Mouse (Mus musculus) lung, postnatal 14 days (tissue): ENCODE results near the gene Adgrg1.
A peak's percentile ranks its signal among the peaks of the same experiment; 100 is the strongest.

Experiments used
- DNase-seq: peaks from one replicate; pipeline ENCODE4 v3.0.0; 2021

Gene Adgrg1

DNA sequence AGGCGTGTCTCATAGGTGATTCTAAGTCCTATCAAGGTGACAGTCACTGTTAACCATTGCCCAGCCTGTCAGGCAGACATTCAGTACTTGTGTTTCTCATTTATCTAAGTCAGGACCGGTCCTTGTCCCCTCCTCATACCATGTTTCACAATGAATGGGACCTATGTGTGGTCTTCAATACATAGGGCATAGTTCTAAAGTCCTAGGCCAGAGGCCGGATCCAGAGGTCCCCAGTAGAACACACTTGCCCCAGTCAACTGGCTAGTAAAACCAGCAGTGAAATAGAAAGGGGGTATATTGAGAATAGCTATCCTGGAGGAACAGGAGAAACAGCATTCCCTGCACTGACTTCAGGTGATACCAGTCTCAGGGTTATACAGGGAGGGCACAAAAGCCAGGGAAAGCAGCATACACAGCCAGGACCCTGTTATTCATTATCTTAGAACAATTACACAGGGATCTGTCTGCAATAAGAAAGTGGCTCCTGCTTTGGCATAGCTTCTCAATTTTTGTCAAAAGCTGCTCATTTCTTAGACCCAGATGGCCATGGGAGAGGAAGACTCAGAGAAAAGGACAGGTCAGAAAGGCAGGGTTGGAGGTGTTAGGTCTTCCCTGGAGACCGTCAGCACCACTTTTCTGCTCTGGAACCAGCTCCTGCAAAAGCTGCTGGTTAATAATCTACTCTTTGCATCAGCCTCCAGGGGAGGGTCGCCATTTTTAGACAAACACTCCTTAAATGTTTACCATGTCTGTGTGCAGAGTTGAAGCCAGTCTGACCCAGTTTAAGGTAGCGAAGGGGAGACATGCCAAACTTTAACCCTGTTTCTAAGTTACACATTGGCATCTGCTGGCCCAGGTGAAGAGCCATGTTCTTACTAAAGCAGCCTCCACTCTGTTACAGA, 67.6 kb downstream of the Adgrg1 start:
- DNase-seq = no peak

DNA sequence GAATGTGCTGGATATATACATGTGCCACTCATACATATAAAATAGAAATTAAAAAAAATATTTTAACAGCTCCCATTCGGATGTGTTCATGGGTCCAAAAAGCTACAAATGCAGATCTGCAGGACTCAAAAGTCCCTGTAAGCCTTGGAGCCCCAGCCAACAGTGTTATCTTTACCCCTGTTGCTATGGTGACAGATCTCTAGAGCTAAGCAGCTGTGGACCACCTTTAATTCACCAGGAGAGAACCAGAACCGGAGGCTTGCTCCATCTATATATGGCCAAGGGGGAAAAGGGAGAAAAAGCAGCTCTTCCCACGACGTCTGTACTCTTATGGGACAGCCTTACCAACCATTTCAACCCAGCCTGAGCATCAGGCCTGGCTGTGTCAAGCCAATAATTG, 70.3 kb downstream of the Adgrg1 start:
- DNase-seq = no peak

DNA sequence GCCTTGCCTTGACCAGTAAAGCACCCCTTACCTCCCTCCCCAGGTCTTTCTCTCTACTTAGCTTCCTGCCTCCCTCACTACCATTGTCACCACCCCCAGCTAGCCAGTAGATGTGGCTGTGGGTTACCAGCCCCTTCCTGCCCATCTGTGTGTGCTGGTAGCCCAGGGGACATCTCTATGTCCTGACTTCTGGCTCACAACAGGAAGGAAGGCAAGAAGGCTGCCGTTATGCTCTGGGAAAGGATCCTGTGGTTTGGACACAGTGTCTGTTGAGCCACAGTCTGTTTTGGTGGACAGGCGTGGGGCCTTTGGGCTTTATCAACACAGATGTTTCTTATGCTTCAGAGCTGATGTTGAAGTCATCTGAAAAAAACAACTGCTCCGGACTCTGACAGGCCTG, 72.4 kb downstream of the Adgrg1 start:
- no peak for DNase-seq

DNA sequence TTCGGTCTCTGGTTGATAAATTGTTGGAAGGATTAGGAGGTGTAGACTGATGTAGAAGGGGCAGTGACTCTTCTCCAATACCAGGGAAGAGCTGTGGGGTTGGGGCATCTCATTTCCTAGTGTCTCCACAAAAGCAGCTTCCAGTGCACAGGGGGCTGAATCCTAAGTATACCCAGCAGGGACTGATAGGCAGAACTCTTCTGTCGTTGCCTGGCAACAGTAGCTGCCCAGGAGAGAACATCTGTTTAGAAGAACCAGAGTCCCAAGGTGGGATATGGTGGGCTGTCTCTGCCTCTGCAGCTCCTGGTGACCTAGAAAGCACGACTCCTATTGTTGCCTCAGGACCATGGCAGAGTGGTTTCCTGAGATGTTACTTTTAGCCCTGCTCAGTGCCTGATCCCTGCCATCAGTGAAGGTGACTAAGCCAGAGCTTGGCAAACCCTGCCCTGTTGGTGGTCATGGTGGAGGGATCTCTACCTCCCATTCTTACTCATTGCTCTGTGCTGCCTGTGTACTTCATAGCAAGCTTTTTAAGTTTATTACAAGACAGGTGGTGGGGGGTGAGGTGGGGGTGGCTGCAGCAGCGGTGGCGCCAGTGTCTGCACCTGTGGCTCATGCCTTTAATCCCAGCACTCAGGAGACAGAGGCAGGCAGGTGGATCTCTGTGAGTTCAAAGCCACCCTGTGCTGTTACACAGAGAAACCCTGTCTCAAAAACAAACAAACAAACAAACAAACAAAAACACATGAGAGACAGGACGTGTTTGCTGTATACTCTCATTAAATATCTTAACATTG, 73.5 kb downstream of the Adgrg1 start:
- no peak for DNase-seq

DNA sequence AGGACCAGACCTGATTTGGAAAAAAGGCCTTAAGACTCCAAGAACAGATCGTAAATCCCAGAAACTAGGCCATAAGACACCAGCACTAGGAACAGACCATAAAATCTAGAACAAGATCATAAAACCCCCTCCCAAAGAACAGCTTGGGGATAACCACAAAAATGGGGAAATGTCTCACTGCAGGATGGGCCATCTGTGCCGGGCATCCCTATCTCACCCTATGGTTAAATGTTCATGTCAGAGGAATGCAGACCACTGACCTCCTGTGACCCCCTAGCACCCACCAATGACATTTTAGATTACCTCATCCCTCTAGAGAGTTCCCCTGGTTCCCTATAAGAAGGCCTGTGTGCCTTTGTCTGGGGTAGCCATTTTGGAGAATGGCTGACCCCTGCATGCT, 75.1 kb downstream of the Adgrg1 start:
- no peak for DNase-seq

DNA sequence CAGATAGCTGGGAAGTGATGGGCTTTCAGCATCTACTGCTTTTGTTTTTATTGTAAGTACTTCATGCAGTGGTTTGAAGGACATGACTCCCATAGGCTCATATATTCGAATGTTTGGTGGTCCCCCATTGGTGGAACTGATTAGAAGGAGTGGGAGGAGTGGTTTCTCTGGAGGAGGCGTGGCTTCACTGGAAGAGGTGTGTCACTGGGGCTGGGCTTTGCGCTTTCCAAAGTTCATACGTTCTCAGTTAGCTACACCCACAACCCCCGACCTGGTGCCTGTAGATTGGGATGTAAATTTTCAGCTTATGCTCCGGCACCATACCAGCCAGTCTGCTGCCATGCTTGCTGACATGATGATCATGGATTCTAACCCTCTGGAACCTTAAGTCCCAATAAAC, 79.9 kb downstream of the Adgrg1 start:
- DNase-seq = no peak

DNA sequence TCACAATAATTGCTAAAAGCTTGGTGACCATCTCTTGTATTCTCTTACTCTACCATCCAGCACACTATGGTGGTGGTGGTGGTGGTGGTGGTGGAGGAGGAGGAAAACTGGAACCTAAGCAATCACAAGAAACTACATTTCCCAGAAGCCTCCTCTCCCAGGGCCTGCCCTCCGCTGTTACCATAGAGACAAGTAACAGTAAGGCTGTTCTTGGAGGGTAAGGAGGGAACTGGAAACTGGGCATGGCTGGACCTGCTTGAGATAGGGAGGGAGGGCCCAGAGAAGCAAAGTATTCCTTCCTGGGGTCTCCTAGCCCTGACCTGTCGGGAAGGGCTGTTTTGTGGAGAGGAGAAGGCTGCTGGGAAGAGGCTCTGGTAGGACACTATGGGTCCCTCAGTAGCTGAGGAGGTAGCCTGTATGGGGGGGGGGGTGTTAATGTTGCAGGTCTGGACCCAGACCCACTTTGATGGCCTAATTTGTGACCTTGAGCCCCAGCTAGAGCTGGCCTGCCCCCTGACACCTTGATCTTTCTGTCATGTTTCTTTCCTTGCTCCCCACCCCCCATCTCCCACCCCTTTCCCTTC, 80.5 kb downstream of the Adgrg1 start, which contains the start of gene Drc7:
Gene Drc7 (plus strand): TSS at position 177 of the 584 bp plus-strand sequence.
- peak; percentile 8 for DNase-seq

DNA sequence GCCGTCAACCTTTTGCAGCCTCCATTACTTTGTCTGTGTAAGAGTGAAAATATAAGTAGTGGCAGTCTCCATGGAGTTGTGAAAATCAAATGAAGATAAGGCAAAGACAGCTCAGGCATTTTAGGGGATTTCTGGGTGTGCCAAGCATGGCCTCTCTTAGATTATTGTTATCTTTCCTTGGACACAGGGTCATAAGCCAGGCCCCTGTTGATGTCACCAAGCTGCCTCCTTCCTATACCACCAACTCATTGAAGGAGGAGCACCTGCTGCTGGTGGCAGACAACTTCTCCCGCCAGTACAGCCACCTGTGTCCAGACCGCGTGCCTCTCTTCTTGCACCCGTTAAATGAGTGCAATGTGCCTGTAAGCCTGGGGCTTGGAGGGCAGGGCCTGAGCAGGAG, 81.9 kb downstream of the Adgrg1 start:
- DNase-seq = no peak

DNA sequence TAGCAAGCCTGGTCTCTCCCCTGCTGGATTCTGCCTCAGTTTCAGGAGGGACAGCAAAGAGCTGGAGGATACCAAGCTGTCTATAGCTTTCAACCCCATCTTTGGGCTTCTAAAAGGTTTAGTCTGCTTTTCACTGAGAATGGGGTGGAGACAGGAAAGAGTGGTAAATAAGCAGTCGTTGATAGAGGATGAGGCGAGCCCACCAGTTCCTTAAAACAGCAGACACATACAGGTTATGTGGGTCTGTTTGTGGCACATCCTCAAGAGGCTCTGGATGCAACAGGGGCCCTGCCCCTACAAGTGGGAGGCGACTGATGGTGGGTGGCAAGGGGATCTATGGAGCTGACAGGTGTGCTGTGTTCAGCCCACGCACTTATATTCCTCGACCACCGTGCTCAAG, 84.1 kb downstream of the Adgrg1 start:
- DNase-seq = no peak

DNA sequence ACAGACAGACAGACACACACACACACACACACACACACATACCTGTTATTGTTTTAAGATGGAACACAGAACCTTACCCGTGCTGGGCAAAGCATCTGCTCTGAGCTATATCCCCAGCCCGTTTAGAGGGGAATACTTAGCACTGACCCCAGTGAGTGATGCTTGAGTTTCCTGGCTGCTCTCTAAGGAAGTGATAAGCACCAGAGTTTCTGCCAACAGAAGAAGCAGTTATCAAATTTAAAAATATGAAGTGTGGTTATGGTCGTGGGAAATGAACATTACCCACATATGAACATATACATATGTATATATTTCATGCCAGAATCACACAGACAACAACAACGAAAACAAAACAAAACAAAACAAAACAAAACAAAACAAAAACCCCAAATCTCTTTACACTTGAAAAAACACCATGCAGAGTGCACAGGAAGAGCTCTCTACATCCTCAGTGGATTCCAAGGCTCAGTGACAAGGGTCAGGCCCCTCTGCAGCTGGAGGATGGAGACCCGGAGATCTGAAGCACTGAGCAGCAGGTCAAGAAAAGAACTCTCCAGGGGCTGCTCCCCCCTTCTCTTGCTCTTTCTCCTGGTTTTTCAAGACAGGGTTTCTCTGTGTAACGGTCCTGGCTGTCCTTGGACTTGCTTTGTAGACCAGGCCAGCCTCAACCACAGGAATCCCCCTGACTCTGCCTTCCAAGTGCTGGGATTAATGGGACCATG, 85.4 kb downstream of the Adgrg1 start:
- no peak for DNase-seq
